In genomic region chr11:107334849-107335484, GRCm38 (mm10) we compare ENCODE assay signal across 9 mouse cellular contexts.
DNase-seq lines count a peak whose midpoint lies in the region; ATAC-seq and TF ChIP-seq lines count a peak whose summit lies in the region.
"Had no signal": no experiment of that assay in that cellular context is flagged by ENCODE, and none has a peak within 500 bp of the region (broad histone marks: within the 10 kb centered on the region; RNA-seq: fewer than 3 reads in every experiment).

No protein-coding gene starts in this region.

- H3ac ChIP-seq in myocyte (ENCODE audit: control insufficient read depth, insufficient read length) = no peak overlapping the region

- TF ChIP-seq POLR2A in myocyte (IDR thresholded peaks at IDR 0.05; ENCODE audit: insufficient read length, low read depth) = no peak

- no peaks in the 10 kb centered on the region for H3K9me3 ChIP-seq in heart, embryonic 11.5 days (replicated peaks; ENCODE audit: control insufficient read depth, low read length)
- no peaks in the 10 kb centered on the region for H3K9me3 ChIP-seq in kidney, embryonic 14.5 days (ENCODE audit: control insufficient read depth, low read length)
- no peaks in the 10 kb centered on the region; the same call in 1 of the 2 replicates for H3K9me3 ChIP-seq in forebrain, embryonic 11.5 days (ENCODE audit: control insufficient read depth, low read length)

- peak overlapping the region; percentile 24 for H3K4me2 ChIP-seq in heart, embryonic 11.5 days
- no peak overlapping the region for H3K4me2 ChIP-seq in kidney, embryonic 14.5 days (replicated peaks; ENCODE audit: low read depth, low read length)
- H3K4me2 ChIP-seq in myocyte (ENCODE audit: low read depth) = peak overlapping the region; percentile 29
- H3K4me2 ChIP-seq in forebrain, embryonic 11.5 days (ENCODE audit: low read depth, low read length, severe bottlenecking) = no peak overlapping the region

- DNase-seq in gastrocnemius, adult 2 months = peak; percentile 58
- DNase-seq in gastrocnemius, adult 8-10 months (ENCODE audit: low spot score in 2 of 2) = no peak
- DNase-seq in urinary bladder, postnatal 4 days (ENCODE audit: low spot score in 2 of 2) = no peak
- no peak for DNase-seq in forebrain, embryonic 11.5 days (ENCODE audit: low spot score)
- DNase-seq in left cerebral cortex, adult 8-10 months (ENCODE audit: low spot score in 2 of 2) = no peak

- peak overlapping the region; percentile 94 for H3K27ac ChIP-seq in gastrocnemius, adult 2 months
- peak overlapping the region; percentile 48 for H3K27ac ChIP-seq in heart, embryonic 11.5 days (ENCODE audit: low read depth, low read length)
- peak overlapping the region; percentile 68; the same call in 1 of the 2 replicates for H3K27ac ChIP-seq in kidney, embryonic 14.5 days (ENCODE audit: low read depth, low read length)
- no peak overlapping the region for H3K27ac ChIP-seq in forebrain, embryonic 11.5 days (ENCODE audit: low read depth, low read length)
- H3K27ac ChIP-seq: forebrain, embryonic 10.5 days had no signal

- H3K9ac ChIP-seq in heart, embryonic 11.5 days (ENCODE audit: low read depth, low read length) = no peak overlapping the region
- H3K9ac ChIP-seq in kidney, embryonic 14.5 days (ENCODE audit: low read depth, low read length) = no peak overlapping the region
- no peak overlapping the region for H3K9ac ChIP-seq in forebrain, embryonic 11.5 days (ENCODE audit: low read length)

- H3K4me3 ChIP-seq in gastrocnemius, adult 2 months = peak overlapping the region; percentile 71
- H3K4me3 ChIP-seq in heart, embryonic 11.5 days (ENCODE audit: low read depth, low read length) = no peak overlapping the region
- H3K4me3 ChIP-seq in kidney, embryonic 14.5 days (ENCODE audit: low read length) = no peak overlapping the region
- no peak overlapping the region for H3K4me3 ChIP-seq in myocyte
- H3K4me3 ChIP-seq in forebrain, embryonic 11.5 days (ENCODE audit: low read depth, low read length) = no peak overlapping the region
- H3K4me3 ChIP-seq: forebrain, embryonic 10.5 days had no signal

- H3K36me3 ChIP-seq in heart, embryonic 11.5 days (ENCODE audit: control insufficient read depth, insufficient read depth, low read length) = no peaks in the 10 kb centered on the region
- no peaks in the 10 kb centered on the region for H3K36me3 ChIP-seq in kidney, embryonic 14.5 days (ENCODE audit: control insufficient read depth, insufficient read depth, low read length)
- no peaks in the 10 kb centered on the region for H3K36me3 ChIP-seq in myocyte (ENCODE audit: control insufficient read depth, insufficient read depth)
- no peaks in the 10 kb centered on the region; the same call in 1 of the 2 replicates for H3K36me3 ChIP-seq in forebrain, embryonic 11.5 days (ENCODE audit: control insufficient read depth, insufficient read depth, low read length)

- intact Hi-C loops in gastrocnemius, adult 2 months (cut with DNase I) = loop anchor here (2.0 kb wide), 2 partner anchors 58 to 134 kb away; no protein-coding TSS in a partner anchor

- WGBS in heart, embryonic 11.5 days (ENCODE audit: insufficient replicate concordance) = 52% methylated on average over 15 of the region's 15 CpGs
- 59% methylated on average over 15 of the region's 15 CpGs for WGBS in kidney, embryonic 14.5 days
- WGBS in forebrain, embryonic 11.5 days = 87% methylated on average over 15 of the region's 15 CpGs

- H3K27me3 ChIP-seq in heart, embryonic 11.5 days (ENCODE audit: control insufficient read depth, insufficient read depth, low read length) = no peaks in the 10 kb centered on the region
- no peaks in the 10 kb centered on the region for H3K27me3 ChIP-seq in kidney, embryonic 14.5 days (ENCODE audit: control insufficient read depth, insufficient read depth, low read length)
- no peaks in the 10 kb centered on the region for H3K27me3 ChIP-seq in myocyte (ENCODE audit: control insufficient read depth, insufficient read depth, insufficient read length)
- H3K27me3 ChIP-seq in forebrain, embryonic 11.5 days (ENCODE audit: control insufficient read depth, insufficient read depth, low read length) = no peaks in the 10 kb centered on the region

- H3K4me1 ChIP-seq in heart, embryonic 11.5 days (ENCODE audit: control insufficient read depth, insufficient read depth, low read length) = peaks cover 20% of the 10 kb centered on the region
- H3K4me1 ChIP-seq in kidney, embryonic 14.5 days (ENCODE audit: control insufficient read depth, insufficient read depth, low read length) = peaks cover 16% of the 10 kb centered on the region
- H3K4me1 ChIP-seq in forebrain, embryonic 11.5 days (replicated peaks; ENCODE audit: control insufficient read depth, insufficient read depth, low read length) = peaks cover 3% of the 10 kb centered on the region; the same call in 1 of the 2 replicates

- TF ChIP-seq CTCF in gastrocnemius, adult 2 months (IDR thresholded peaks at IDR 0.05) = no peak

- ATAC-seq in heart, embryonic 11.5 days (replicated peaks; ENCODE audit: insufficient number of reproducible peaks, low FRiP score, low TSS enrichment) = peak; percentile 39; the same call in 1 of the 2 replicates
- ATAC-seq in kidney, embryonic 14.5 days (ENCODE audit: low FRiP score, low TSS enrichment) = peak; percentile 37; the same call in 1 of the 2 replicates
- no peak for ATAC-seq in forebrain, embryonic 11.5 days (replicated peaks; ENCODE audit: low FRiP score)

- H3K79me2 ChIP-seq in myocyte (ENCODE audit: control insufficient read depth, insufficient read depth) = no peaks in the 10 kb centered on the region

TF ChIP-seq in myocyte, 11 proteins besides CTCF, POLR2A, EP300 and RAD21:
- no peak for TF ChIP-seq MYOG (IDR thresholded peaks at IDR 0.05; ENCODE audit: control insufficient read depth in 1 of 3, insufficient read depth in 1 of 3, insufficient read length in 2 of 3, low read depth in 2 of 3)
- no peak for TF ChIP-seq CEBPB (IDR thresholded peaks at IDR 0.05; ENCODE audit: insufficient read depth, poor library complexity, severe bottlenecking)
- TF ChIP-seq POLR2AphosphoS2 (IDR thresholded peaks at IDR 0.05; ENCODE audit: insufficient read length, low read depth) = no peak
- TF ChIP-seq TCF3 (IDR thresholded peaks at IDR 0.05; ENCODE audit: insufficient read length, low read depth) = no peak
- no peak for TF ChIP-seq TCF12 (IDR thresholded peaks at IDR 0.05; ENCODE audit: insufficient read depth, poor library complexity, severe bottlenecking)
- no peak for TF ChIP-seq SRF (IDR thresholded peaks at IDR 0.05; ENCODE audit: control insufficient read depth, insufficient read length, low read depth)
- no peak for TF ChIP-seq MAX (IDR thresholded peaks at IDR 0.05; ENCODE audit: low read depth)
- TF ChIP-seq E2F4 (IDR thresholded peaks at IDR 0.05; ENCODE audit: insufficient read depth) = no peak
- no peak for TF ChIP-seq USF1 (IDR thresholded peaks at IDR 0.05; ENCODE audit: low read depth)
- TF ChIP-seq REST (IDR thresholded peaks at IDR 0.05; ENCODE audit: insufficient read depth, insufficient read length) = no peak
- no peak for TF ChIP-seq MYOD1 (IDR thresholded peaks at IDR 0.05; ENCODE audit: control insufficient read depth in 1 of 3, insufficient read length in 2 of 3, low read depth in 2 of 3)

Comparison
In these comparisons a context has a peak if more than half of its experiments do, and no peak if none do; other contexts are left out.
1. H3K4me2 ChIP-seq: peak in heart, embryonic 11.5 days (single experiment) and myocyte (single experiment); none in kidney, embryonic 14.5 days (single experiment) and forebrain, embryonic 11.5 days (single experiment).